Mouse (Mus musculus) granulocyte monocyte progenitor cell, adult 5-6 weeks (primary cell): ENCODE results near the gene Eif1. TPM values are rescaled to one million over a fixed set of nuclear protein-coding genes. Genes with fewer than 3 reads are reported as not detected.
"Not testable (repeated sequence)": the region's sequence is repeated elsewhere in the genome, so short reads cannot be mapped to it uniquely, and the experiment has no call there.

Experiments used
- ATAC-seq: replicated peaks from 2 replicates; pipeline ENCODE4 v1.8.0; 2016; ENCODE audit warnings: mild to moderate bottlenecking, moderate TSS enrichment, inconsistent platforms; ENCODE audit not compliant: poor library complexity, severe bottlenecking
- total RNA-seq, 2 experiments: library from RNA; stranded (forward) in 1 of 2; stranded (reverse) in 1 of 2; fragments of 200-712, 200-1000 nt in 1 of 2; fragments of >200 nt in 1 of 2; fragmentation: Nextera tagmentation in 1 of 2; gene quantifications; 2 replicates each; pipeline ENCODE4 v1.2.3; 2014 to 2017

Eif1 gene
- 716 and 727 TPM in 2 replicates for total RNA-seq (2014; fragmentation: Nextera tagmentation)
- 109 and 139 TPM in 2 replicates for total RNA-seq (2017)

- peak; percentile 79 for ATAC-seq
Observed at GRCm38 (mm10) chr11:100319492-100320171, at the start of gene Eif1. Eif1 (plus strand) TSS chr11:100319885.

- ATAC-seq = no peak
Observed at GRCm38 (mm10) chr11:100271878-100272277, 47.8 kb upstream of the Eif1 start.

GRCm38 (mm10) chr11:100274719-100275118, 45.0 kb upstream of the Eif1 start:
- no peak for ATAC-seq

- no peak for ATAC-seq
Observed at GRCm38 (mm10) chr11:100275466-100275865, 44.2 kb upstream of the Eif1 start.

- ATAC-seq = no peak
Observed at GRCm38 (mm10) chr11:100277726-100278480, 41.8 kb upstream of the Eif1 start.

- no peak for ATAC-seq
Observed at GRCm38 (mm10) chr11:100278759-100279158, 40.9 kb upstream of the Eif1 start.

- peak; percentile 64 for ATAC-seq
Observed at GRCm38 (mm10) chr11:100281596-100282544, 37.8 kb upstream of the Eif1 start.

GRCm38 (mm10) chr11:100282549-100282948, 37.1 kb upstream of the Eif1 start:
- peak; percentile 77 for ATAC-seq

GRCm38 (mm10) chr11:100284988-100285387, 34.7 kb upstream of the Eif1 start:
- no peak for ATAC-seq

GRCm38 (mm10) chr11:100287024-100287423, 32.7 kb upstream of the Eif1 start:
- ATAC-seq = no peak

- ATAC-seq = no peak
Observed at GRCm38 (mm10) chr11:100288942-100289341, 30.7 kb upstream of the Eif1 start.

GRCm38 (mm10) chr11:100290235-100290634, 29.4 kb upstream of the Eif1 start:
- ATAC-seq = no peak

- no peak for ATAC-seq
Observed at GRCm38 (mm10) chr11:100292884-100293283, 26.8 kb upstream of the Eif1 start.

- ATAC-seq = peak; percentile 76
Observed at GRCm38 (mm10) chr11:100295308-100295707, 24.4 kb upstream of the Eif1 start.

- ATAC-seq = peak; percentile 33; the same call in 1 of the 2 replicates
Observed at GRCm38 (mm10) chr11:100297801-100298200, 21.9 kb upstream of the Eif1 start.

- ATAC-seq = peak; percentile 76
Observed at GRCm38 (mm10) chr11:100298274-100299036, 21.2 kb upstream of the Eif1 start.

GRCm38 (mm10) chr11:100300293-100300692, 19.4 kb upstream of the Eif1 start:
- no peak; the same call in 1 of the 2 replicates for ATAC-seq

GRCm38 (mm10) chr11:100301292-100301691, 18.4 kb upstream of the Eif1 start:
- no peak for ATAC-seq

GRCm38 (mm10) chr11:100307900-100308299, 11.8 kb upstream of the Eif1 start:
- no peak for ATAC-seq

- not testable (repeated sequence) for ATAC-seq
Observed at GRCm38 (mm10) chr11:100308672-100309071, 11.0 kb upstream of the Eif1 start.
